Mouse (Mus musculus): Measurements from ENCODE around the gene Dlg5.

DNA sequence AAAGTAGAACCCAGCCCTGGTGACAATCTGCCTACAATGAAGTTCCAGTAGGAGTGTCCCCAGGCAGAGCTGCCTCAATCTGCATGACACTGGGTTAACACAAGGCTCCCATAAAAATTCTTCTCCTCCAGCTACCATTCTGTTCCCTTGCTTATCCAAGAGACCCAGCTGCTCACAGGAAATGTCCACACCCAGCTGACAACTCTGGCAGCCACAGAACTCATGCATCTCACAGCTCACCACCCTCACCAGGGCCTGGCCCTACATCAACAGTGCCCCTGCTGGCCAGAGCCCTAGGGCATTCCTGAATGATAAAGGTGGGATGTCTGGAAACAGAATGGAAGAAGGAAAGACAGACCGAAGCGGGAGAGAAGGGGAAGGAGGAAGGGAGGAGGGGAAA is 96.8 kb downstream of the Dlg5 start:
- TF ChIP-seq CTCF (conservative IDR thresholded peaks at IDR 0.05; ENCODE audit: low read length) (no peak), POU5F1 (IDR thresholded peaks at IDR 0.05; ENCODE audit: borderline replicate concordance, low read length) (no peak)
